ENCODE assay signal across 16 mouse cellular contexts in the genomic region with DNA sequence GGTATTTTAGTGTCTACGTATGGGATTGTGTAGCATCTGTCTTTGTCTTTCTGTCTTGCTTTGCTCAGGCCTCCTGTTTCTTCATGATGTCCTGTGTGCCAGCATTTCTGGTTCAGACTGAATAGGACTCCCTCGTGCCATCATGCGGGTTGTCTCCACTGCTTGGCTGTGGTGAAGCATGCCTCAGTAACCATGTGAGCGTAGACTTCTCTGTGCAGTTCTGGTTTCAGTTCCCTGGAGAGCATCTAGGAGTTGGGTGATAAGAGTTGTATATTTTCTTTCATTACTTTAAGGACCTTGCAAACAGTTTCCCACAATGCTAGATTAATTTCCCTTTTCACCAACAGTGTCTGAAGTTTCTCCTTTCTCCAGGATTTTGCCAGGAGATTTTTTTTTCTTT. TPM values are rescaled to one million over a fixed set of nuclear protein-coding genes. Genes with fewer than 3 reads are reported as not detected.
"Had no signal": no experiment of that assay in that cellular context is flagged by ENCODE, and none has a peak within 500 bp of the region (broad histone marks: within the 10 kb centered on the region; RNA-seq: fewer than 3 reads in every experiment).

No protein-coding gene starts in this region.

- H3K4me1 ChIP-seq: limb, embryonic 13.5 days; midbrain, embryonic 10.5 days; midbrain, embryonic 15.5 days had no signal

- H3K36me3 ChIP-seq: kidney, embryonic 15.5 days; limb, embryonic 13.5 days; liver, embryonic 12.5 days; midbrain, embryonic 10.5 days; midbrain, embryonic 15.5 days; neural tube, embryonic 12.5 days had no signal

- H3K4me2 ChIP-seq: kidney, embryonic 15.5 days; limb, embryonic 13.5 days; liver, embryonic 12.5 days; lung, embryonic 14.5 days; midbrain, embryonic 15.5 days; neural tube, embryonic 12.5 days had no signal

- H3K9me3 ChIP-seq: kidney, embryonic 15.5 days; limb, embryonic 13.5 days; liver, embryonic 12.5 days; midbrain, embryonic 10.5 days; midbrain, embryonic 15.5 days; neural tube, embryonic 12.5 days had no signal

- H3K9ac ChIP-seq: kidney, embryonic 15.5 days; limb, embryonic 13.5 days; liver, embryonic 12.5 days; lung, embryonic 14.5 days; midbrain, embryonic 15.5 days; neural tube, embryonic 12.5 days had no signal

- H3K27me3 ChIP-seq: kidney, embryonic 15.5 days; limb, embryonic 13.5 days; liver, embryonic 12.5 days; midbrain, embryonic 15.5 days; neural tube, embryonic 12.5 days had no signal

- DNase-seq: kidney, adult 18-20 months; kidney, postnatal 14 days; left cerebral cortex, postnatal 4 days; lung, embryonic 14.5 days; lung, postnatal 10 days; lung, postnatal 4 days; thymus, postnatal 4 days had no signal

- H3K27ac ChIP-seq: kidney, embryonic 15.5 days; limb, embryonic 13.5 days; liver, embryonic 12.5 days; midbrain, embryonic 10.5 days; midbrain, embryonic 15.5 days; neural tube, embryonic 12.5 days; stomach, postnatal 0 days had no signal

- ATAC-seq: liver, embryonic 12.5 days; midbrain, embryonic 15.5 days had no signal

- H3K4me3 ChIP-seq: kidney, embryonic 15.5 days; limb, embryonic 13.5 days; liver, embryonic 12.5 days; midbrain, embryonic 10.5 days; midbrain, embryonic 15.5 days; neural tube, embryonic 12.5 days had no signal

RNA-seq across cellular contexts. Expression of a gene that starts 17.4 kb away (rescaled TPM):
- total RNA-seq: monocyte, adult 5-6 weeks; neutrophil, adult 5-6 weeks had no signal

RNA-seq across cellular contexts. Expression of a gene that starts 49.2 kb away (rescaled TPM):
- total RNA-seq: monocyte, adult 5-6 weeks had no signal
